Mouse (Mus musculus) adrenal gland, adult 18-20 months (tissue): Measurements from ENCODE around the gene Olfr1223. TPM values are rescaled to one million over a fixed set of nuclear protein-coding genes. Genes with fewer than 3 reads are reported as not detected.
"Not testable (repeated sequence)": the region's sequence is repeated elsewhere in the genome, so short reads cannot be mapped to it uniquely, and the experiment has no call there.

Experiments
- DNase-seq, 2 experiments: peaks; one replicate each; pipeline ENCODE4 v3.0.0; 2021 to 2022; ENCODE audit warnings: low spot score in 2 of 2
- long read RNA-seq, 2 experiments: library from polyadenylated mRNA; stranded (forward); transcript quantifications; one replicate each; pipeline ENCODE4 v2.0.0; 2021
- total RNA-seq, 2 experiments: library from RNA; stranded (reverse); gene quantifications; 1 replicate in 1 of 2; 2 replicates in 1 of 2; pipeline ENCODE4 v1.2.3; 2021

Olfr1223 gene
- not detected for total RNA-seq
- long read RNA-seq, experiment 1: 0 reads
- long read RNA-seq, experiment 2: 0 reads

DNA sequence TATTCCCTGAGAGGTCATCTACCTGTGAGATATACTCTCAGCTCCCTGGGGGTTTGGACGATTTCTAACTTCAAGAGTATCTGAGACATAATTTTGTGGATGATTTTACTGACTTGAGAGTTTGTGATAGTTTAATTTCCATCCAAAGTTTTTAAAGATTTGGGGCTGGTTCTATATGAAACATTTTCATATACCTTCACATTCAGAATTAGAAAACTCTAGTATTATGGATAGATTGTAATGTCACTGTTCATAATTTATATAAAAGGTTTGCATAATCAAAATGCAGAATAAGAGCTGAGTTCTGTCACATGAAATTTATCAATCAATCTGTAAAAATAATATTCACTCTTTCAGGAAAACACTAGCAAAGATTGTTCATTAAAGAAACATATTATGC lies at the start of gene Olfr1223:
Olfr1223 (minus strand) TSS at position 101 of the 400 bp plus-strand sequence.
- DNase-seq: no peak

DNA sequence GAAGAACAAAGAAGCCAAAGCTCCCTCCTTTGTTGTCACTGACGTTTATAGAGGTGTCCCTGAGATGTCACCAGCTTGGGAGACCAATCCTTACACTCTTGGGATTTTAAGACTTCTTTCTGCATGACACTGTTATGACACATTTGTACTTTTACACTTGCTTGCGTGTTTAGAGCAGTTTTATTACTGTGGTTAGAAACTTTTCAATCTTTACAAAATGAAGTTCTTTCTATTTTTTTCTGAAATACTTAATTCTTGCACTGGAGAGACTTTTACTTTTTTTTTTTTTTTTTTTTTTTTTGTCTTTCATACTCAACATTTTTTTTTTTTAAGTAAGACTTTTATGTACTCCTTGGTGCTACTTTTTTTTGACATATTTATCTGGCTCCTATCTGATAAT lies 48.6 kb upstream of the Olfr1223 start, which contains the start of gene Olfr1226:
Olfr1226 (minus strand) TSS at position 101 of the 400 bp plus-strand sequence.
- DNase-seq: no peak

DNA sequence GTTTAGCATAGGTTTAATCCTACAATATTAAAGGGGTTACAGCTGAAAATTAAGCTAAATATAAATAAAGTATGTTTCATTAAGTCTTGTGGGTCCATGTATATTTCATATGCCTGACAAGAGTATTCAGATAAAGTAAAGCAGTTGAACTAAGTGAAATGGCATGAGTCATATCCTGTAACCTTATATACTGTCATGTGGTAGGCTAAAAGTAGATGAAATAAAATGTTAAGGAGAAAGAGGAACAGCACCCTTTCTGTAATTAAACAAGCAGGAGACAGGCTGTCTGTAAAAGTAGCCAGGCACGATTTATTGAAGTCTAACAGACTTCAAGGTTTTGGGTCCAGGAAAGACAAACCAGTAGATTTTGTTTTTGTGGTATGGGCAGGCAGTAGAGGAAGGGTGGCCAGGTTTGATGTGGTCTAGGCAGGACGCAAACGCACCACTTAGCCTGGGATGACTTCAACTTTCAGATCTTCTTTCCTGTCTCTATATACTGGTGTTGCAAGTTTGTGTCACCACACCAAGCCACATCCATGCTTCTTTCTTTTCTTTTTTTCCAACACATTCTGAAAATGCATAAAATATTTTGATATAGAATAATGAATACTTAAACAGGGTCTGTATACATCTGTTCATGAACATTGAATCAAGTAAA lies 45.1 kb upstream of the Olfr1223 start:
- no peak for DNase-seq

DNA sequence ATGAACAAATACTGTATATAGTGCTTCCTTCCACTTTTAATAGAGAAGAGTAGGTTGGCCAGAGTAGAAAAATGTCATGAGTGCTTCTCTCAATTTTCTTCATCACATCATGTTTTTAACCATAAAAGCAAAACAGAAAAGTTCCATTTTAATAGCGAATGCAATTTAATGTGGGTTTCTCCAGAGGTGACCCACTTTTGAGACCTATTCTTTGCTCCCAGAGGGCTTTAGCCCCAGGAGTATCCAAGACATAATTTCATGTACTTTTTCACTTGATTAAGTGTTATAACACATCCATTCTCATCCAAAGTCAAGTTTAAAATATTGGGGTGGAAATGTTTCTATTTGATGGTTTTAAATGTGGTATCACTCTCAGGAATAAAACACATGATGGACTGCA lies 23.2 kb upstream of the Olfr1223 start, which contains the start of gene Olfr1225:
Olfr1225 (minus strand) TSS at position 101 of the 400 bp plus-strand sequence.
- DNase-seq: no peak

DNA sequence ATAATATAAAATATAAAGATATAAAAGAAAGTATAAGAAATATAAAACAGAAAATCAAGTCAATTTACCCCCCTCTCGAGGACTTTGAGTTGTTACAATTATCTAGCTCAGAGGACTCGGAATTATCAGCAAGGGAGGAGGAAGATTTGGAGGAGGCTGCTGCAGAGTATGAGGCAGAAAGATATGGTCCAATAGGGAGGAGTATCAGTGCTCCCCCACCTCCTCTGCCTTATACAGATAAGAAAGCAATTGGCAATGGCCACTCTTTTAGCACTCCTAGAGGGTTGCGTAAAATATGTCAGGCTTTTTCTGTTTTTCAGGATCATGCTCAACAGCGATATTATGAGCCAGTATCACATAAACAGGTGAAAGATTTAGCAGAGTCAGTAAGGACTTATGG lies 13.4 kb upstream of the Olfr1223 start:
- DNase-seq: not testable (repeated sequence)

DNA sequence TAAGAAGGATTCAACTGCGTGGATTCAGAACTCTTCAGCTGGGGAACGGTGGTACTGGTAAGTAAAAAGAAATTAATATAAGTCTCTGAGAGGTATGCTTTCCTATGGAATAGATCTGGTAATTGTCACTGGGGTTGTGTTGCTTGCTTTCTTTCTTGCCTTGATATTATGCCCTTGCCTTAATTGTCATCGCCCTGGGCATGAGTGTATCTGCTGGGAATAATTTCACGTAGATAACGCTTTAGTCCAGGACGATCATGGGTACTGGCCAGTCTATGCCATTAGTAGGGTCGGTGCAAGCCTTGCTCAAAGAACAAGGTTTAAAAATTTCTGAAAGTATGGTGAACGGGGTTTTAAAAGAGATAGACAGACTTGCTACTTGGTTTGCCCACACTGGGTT lies 12.6 kb upstream of the Olfr1223 start, which contains the start of gene Olfr1224-ps1:
Olfr1224-ps1 (minus strand) TSS at position 101 of the 400 bp plus-strand sequence.
- not testable (repeated sequence) for DNase-seq

DNA sequence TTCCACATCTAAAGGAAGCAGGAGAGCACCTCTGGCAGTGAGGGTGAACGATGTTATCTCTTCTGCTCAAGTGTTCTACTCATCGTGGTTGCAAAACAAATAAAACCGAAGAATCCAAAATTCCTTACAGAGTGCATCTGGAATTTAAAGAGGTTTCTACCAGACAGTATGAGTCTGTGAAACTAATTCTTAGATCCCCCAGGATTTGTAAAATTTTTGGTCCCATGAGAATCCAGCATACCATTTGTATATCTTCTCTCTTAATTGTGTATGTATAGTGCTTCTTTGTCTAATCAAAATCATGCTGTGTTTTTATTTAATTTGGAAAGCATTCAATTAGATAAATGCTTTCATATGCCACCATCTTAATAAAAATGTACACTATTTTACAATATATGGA lies 18.4 kb downstream of the Olfr1223 start, which contains the start of gene Olfr1222:
Olfr1222 (minus strand) TSS at position 101 of the 400 bp plus-strand sequence.
- DNase-seq: no peak

DNA sequence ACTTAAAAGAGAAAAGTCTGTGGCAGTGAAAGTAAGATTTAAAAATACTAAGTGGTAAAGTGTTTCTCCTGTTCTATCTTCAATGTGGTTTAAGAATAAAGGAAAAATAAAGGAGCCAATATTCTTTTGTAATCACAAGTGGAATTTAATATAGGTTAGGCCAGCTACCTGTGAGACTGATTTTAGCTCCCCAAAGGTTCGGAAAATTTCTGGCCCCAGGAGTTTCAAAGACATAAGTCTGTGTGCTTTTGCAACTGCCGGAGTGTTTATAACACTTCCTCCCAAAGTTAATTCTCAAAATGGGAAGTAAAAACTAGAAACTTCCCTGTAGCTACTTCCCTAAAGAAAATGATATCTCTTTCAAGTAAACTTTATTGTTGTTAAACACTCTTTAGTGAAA lies 34.2 kb downstream of the Olfr1223 start, which contains the start of gene Olfr1221:
Olfr1221 (minus strand) TSS at position 101 of the 400 bp plus-strand sequence.
- no peak for DNase-seq

DNA sequence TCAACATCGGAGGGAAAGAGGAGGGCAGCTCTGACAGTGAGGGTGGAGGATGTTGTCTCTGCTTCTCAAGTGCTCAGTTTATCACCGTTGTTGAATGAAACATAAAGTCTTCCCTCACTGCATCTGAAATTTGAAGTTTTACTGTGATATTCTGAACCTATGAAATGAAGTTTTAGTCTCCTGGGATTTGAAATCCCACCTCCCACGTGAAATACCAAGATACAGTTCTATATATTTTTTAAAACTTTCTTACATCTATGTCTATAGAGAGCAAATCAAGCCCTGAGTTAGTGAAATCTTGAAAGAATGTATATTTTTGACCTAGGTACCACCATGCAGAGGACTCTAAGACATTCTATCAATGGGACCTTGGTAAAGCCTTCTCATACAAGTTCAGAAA lies 44.6 kb downstream of the Olfr1223 start, which contains the start of gene Olfr1220:
Olfr1220 (minus strand) TSS at position 101 of the 400 bp plus-strand sequence.
- no peak for DNase-seq

DNA sequence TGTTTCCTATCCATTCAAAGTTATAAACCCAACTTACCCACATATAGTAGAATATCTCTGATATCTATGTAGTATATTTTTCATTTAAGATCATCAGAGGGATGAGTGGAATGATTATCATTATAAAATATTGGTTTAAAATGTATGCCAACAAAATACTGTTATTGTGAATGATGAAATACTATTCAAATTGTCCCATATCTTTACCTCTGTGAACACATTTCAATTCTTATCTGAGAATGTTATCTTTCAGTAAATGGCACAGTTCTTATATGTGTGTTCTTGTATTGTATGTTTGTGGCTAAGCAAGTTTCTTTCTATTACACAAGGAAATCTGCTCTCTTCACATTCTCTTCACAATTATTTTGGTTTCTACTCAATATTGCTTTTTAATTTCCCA lies 45.7 kb downstream of the Olfr1223 start:
- no peak for DNase-seq

DNA sequence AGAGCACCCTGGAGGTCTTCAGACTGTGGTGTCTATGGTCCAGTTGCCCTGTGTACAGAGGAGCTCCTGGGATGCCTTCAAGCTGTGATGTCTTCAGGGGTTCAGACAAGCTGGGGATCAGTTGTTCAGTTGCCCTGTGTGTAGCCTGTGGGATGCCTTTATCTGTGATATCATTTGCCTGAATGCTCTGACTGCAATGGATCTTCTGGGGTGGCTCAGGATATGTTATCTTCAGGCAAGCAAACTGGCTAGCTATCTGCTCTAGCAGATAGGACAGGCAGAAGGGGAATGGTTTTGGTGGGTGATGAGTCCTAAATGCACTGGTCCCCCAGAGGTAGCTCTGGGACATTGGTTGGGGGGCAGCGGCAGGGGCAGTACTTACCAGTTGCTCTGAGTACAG lies 57.5 kb downstream of the Olfr1223 start:
- no peak for DNase-seq

Other genes with a start within 250 kb of the Olfr1223 start
- gene Olfr1208, start 249.2 kb downstream of the Olfr1223 start, total RNA-seq: not detected
- gene Olfr1209, start 236.4 kb downstream of the Olfr1223 start, total RNA-seq: not detected
- gene Olfr1211, start 213.4 kb downstream of the Olfr1223 start, total RNA-seq: not detected
- gene Olfr1212, start 197.6 kb downstream of the Olfr1223 start, total RNA-seq: not detected
- gene Gm13762, start 171.3 kb downstream of the Olfr1223 start, total RNA-seq: not detected
- not detected for gene Olfr1214, start 158.9 kb downstream of the Olfr1223 start, total RNA-seq
- not detected for gene Olfr1215, start 144.6 kb downstream of the Olfr1223 start, total RNA-seq
- gene Olfr1216, start 133.2 kb downstream of the Olfr1223 start, total RNA-seq: not detected
- gene Olfr1217, start 119.5 kb downstream of the Olfr1223 start, total RNA-seq: not detected
- not detected for gene Olfr1218, start 90.4 kb downstream of the Olfr1223 start, total RNA-seq
- not detected for gene Olfr1219, start 68.0 kb downstream of the Olfr1223 start, total RNA-seq
- gene Olfr1220, start 44.7 kb downstream of the Olfr1223 start, total RNA-seq: not detected
- gene Olfr1221, start 34.3 kb downstream of the Olfr1223 start, total RNA-seq: not detected
- gene Olfr1222, start 18.5 kb downstream of the Olfr1223 start, total RNA-seq: not detected
- gene Olfr1224-ps1, start 12.5 kb upstream of the Olfr1223 start, total RNA-seq: not detected
- gene Olfr1225, start 23.1 kb upstream of the Olfr1223 start, total RNA-seq: not detected
- gene Olfr1226, start 48.5 kb upstream of the Olfr1223 start, total RNA-seq: not detected
- gene Olfr1228, start 102.5 kb upstream of the Olfr1223 start, total RNA-seq: not detected
- gene Olfr1229, start 136.5 kb upstream of the Olfr1223 start, total RNA-seq: not detected
- not detected for gene Olfr1230, start 145.7 kb upstream of the Olfr1223 start, total RNA-seq
- not detected for gene Olfr1231, start 155.5 kb upstream of the Olfr1223 start, total RNA-seq
- gene Olfr1232, start 178.1 kb upstream of the Olfr1223 start, total RNA-seq: not detected
- not detected for gene Olfr1233, start 190.8 kb upstream of the Olfr1223 start, total RNA-seq
- not detected for gene Olfr1234, start 213.3 kb upstream of the Olfr1223 start, total RNA-seq